Mouse (Mus musculus): ENCODE data around the gene Ankrd13d. TPM values are rescaled to one million over a fixed set of nuclear protein-coding genes. Genes with fewer than 3 reads are reported as not detected.
"Not testable (repeated sequence)": the region's sequence is repeated elsewhere in the genome, so short reads cannot be mapped to it uniquely, and the experiment has no call there.

The Ankrd13d gene
- polyA plus RNA-seq, 1 experiment from 2014 or later, result 16.3 TPM

DNA sequence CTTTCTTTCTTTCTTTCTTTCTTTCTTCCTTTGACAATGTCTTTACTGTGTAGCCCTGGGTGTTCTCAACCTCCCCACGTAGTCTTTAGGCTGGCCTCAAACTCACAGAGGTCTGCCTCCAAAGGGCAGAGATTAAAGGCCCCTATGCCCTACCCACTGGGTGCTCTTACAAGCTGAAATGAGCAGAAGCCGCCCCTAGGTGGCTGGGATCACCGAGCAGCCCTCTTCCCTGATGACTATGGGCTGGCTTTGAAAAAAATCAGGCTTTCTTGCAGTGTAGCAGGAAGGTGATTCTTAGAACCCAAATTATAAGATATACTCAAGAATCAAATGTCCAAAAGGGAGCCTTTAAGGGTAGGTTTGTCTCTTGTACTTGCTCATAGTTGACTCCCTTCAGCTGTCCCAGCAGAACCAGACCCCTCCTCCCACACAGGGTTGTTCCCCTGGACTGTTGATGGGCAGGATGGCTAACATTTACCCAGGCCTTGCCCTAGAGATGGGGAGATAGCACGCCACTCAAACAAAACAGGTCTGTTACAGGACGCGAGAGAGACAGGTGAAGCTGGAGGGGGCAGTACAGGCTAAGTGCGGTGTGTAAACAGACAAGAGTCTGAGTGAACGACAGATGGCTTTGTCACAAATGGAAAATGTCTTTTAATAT, 21.8 kb downstream of the Ankrd13d start:
- ATAC-seq (no peak), DNase-seq (ENCODE audit: low spot score) (no peak)
- 60% methylated on average over 8 of the region's 8 CpGs for WGBS
- no peaks in the 10 kb centered on the region for H3K27me3 ChIP-seq (replicated peaks; ENCODE audit: control insufficient read depth, insufficient read depth, low read length)
- H3K4me2 ChIP-seq (ENCODE audit: low read length), result no peak overlapping the region
- no peaks in the 10 kb centered on the region for H3K4me1 ChIP-seq (ENCODE audit: control insufficient read depth, insufficient read depth, low read length)
- no peaks in the 10 kb centered on the region for H3K9me3 ChIP-seq (replicated peaks; ENCODE audit: control insufficient read depth, low read length)
- no peak overlapping the region for H3K9ac ChIP-seq (ENCODE audit: low read length)
- H3K36me3 ChIP-seq (ENCODE audit: control insufficient read depth, insufficient read depth, low read length), result no peaks in the 10 kb centered on the region
- no peak overlapping the region for H3K4me3 ChIP-seq (ENCODE audit: low read depth, low read length)
- H3K27ac ChIP-seq (ENCODE audit: low read depth, low read length), result no peak overlapping the region

DNA sequence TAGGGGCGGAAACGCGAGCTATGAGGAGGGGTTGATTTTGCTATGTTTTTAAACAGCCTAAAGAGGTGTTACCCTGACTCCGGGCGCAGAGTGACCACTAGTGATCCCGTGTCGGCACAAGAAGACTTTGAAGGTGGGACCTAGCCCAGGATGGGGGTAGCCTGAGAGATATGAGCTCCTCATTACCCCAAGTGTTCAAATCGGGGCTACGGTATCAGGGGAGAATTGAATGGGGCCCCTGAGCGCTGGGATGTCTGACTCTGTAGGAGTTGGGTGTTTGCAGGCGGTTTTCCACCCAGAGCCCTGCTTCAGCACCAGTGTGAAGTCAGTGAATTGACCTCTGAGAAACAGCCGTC, 25.1 kb downstream of the Ankrd13d start:
- H3K4me2 ChIP-seq (ENCODE audit: low read length), result peak overlapping the region; percentile 91
- ATAC-seq (no peak; the same call in 1 of the 2 replicates), DNase-seq (ENCODE audit: low spot score) (no peak)
- WGBS, result 20% methylated on average over 12 of the region's 12 CpGs
- no peaks in the 10 kb centered on the region for H3K27me3 ChIP-seq (replicated peaks; ENCODE audit: control insufficient read depth, insufficient read depth, low read length)
- no peaks in the 10 kb centered on the region for H3K4me1 ChIP-seq (ENCODE audit: control insufficient read depth, insufficient read depth, low read length)
- H3K4me3 ChIP-seq (ENCODE audit: low read depth, low read length), result peak overlapping the region; percentile 60
- no peaks in the 10 kb centered on the region for H3K9me3 ChIP-seq (replicated peaks; ENCODE audit: control insufficient read depth, low read length)
- no peaks in the 10 kb centered on the region for H3K36me3 ChIP-seq (ENCODE audit: control insufficient read depth, insufficient read depth, low read length)
- peak overlapping the region; percentile 71 for H3K9ac ChIP-seq (ENCODE audit: low read length)
- no peak overlapping the region for H3K27ac ChIP-seq (ENCODE audit: low read depth, low read length)

- Histone ChIP-seq H3K9me3 (replicated peaks; ENCODE audit: control insufficient read depth, low read length) (no peaks in the 10 kb centered on the region), H3K27me3 (replicated peaks; ENCODE audit: control insufficient read depth, insufficient read depth, low read length) (no peaks in the 10 kb centered on the region), H3K4me2 (ENCODE audit: low read length) (peak overlapping the region; percentile 91), H3K9ac (ENCODE audit: low read length) (peak overlapping the region; percentile 71), H3K4me3 (ENCODE audit: low read depth, low read length) (peak overlapping the region; percentile 60), H3K36me3 (ENCODE audit: control insufficient read depth, insufficient read depth, low read length) (no peaks in the 10 kb centered on the region), H3K27ac (ENCODE audit: low read depth, low read length) (no peak overlapping the region), H3K4me1 (ENCODE audit: control insufficient read depth, insufficient read depth, low read length) (no peaks in the 10 kb centered on the region)
- WGBS, result under 1% methylated on average over 41 of the region's 41 CpGs
- DNase-seq (ENCODE audit: low spot score) (peak; percentile 98), ATAC-seq (peak; percentile 95)
Observed at GRCm38 (mm10) chr19:4257216-4257896, 25.6 kb downstream of the Ankrd13d start.

DNA sequence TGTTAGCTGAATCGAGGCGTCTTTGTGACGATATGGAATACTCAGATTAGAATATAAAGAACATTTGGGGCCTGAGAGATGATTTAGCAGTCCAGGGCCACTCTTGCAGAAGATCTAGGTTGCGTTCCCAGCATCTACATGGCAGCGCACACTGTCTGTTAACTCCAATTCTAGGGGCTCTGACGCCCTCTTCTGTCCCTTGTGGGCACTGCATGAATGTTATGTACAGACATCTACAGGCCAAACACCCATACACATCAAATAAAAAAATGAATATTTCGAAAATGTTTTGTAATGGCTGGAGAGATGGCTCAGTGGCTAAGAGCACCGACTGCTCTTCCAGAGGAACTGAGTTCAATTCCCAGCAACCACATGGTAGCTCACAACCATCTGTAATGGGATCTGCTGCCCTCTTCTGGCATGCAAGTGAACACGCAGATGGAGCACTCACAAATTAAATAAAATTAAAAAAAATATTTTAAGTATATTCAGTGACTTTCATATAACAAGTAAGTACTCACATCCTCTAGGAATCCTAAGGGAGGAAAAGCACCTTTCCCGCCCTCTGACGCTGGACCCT, 27.3 kb downstream of the Ankrd13d start:
- no peak overlapping the region for H3K27ac ChIP-seq (ENCODE audit: low read depth, low read length)
- no peaks in the 10 kb centered on the region for H3K27me3 ChIP-seq (replicated peaks; ENCODE audit: control insufficient read depth, insufficient read depth, low read length)
- H3K4me3 ChIP-seq (ENCODE audit: low read depth, low read length), result no peak overlapping the region
- H3K4me2 ChIP-seq (ENCODE audit: low read length), result no peak overlapping the region
- DNase-seq (ENCODE audit: low spot score) (no peak), ATAC-seq (no peak)
- no peaks in the 10 kb centered on the region for H3K9me3 ChIP-seq (replicated peaks; ENCODE audit: control insufficient read depth, low read length)
- no peak overlapping the region for H3K9ac ChIP-seq (ENCODE audit: low read length)
- no peaks in the 10 kb centered on the region for H3K4me1 ChIP-seq (ENCODE audit: control insufficient read depth, insufficient read depth, low read length)
- H3K36me3 ChIP-seq (ENCODE audit: control insufficient read depth, insufficient read depth, low read length), result no peaks in the 10 kb centered on the region
- 73% methylated on average over 11 of the region's 11 CpGs for WGBS

GRCm38 (mm10) chr19:4254230-4254629, 28.7 kb downstream of the Ankrd13d start:
- Histone ChIP-seq H3K36me3 (ENCODE audit: control insufficient read depth, insufficient read depth, low read length) (no peaks in the 10 kb centered on the region), H3K4me3 (ENCODE audit: low read depth, low read length) (no peak overlapping the region), H3K27ac (ENCODE audit: low read depth, low read length) (no peak overlapping the region), H3K27me3 (replicated peaks; ENCODE audit: control insufficient read depth, insufficient read depth, low read length) (no peaks in the 10 kb centered on the region), H3K9ac (ENCODE audit: low read length) (no peak overlapping the region), H3K4me2 (ENCODE audit: low read length) (no peak overlapping the region), H3K4me1 (ENCODE audit: control insufficient read depth, insufficient read depth, low read length) (no peaks in the 10 kb centered on the region), H3K9me3 (replicated peaks; ENCODE audit: control insufficient read depth, low read length) (no peaks in the 10 kb centered on the region)
- ATAC-seq, result no peak
- WGBS, result 92% methylated on average over 7 of the region's 7 CpGs
- DNase-seq (ENCODE audit: low spot score), result no peak

DNA sequence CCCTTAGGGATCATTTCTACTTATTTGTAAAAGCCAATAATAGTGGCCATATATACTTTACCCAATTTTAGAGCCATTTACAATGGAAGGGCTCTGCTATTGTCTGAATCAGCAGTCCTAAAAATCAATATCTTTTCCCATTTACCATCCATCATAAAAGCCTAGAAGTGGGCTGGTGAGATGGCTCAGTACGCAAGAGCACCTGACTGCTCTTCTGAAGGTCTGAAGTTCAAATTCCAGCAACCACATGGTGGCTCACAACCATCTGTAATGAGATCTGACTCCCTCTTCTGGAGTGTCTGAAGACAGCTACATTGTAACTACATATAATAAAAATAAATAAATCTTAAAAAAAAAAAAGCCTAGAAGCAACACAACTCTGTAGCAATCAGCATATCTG, 34.3 kb downstream of the Ankrd13d start:
- not testable (repeated sequence) for H3K9me3 ChIP-seq (replicated peaks; ENCODE audit: control insufficient read depth, low read length); H3K27ac ChIP-seq (ENCODE audit: low read depth, low read length); H3K36me3 ChIP-seq (ENCODE audit: control insufficient read depth, insufficient read depth, low read length); H3K4me1 ChIP-seq (ENCODE audit: control insufficient read depth, insufficient read depth, low read length); DNase-seq (ENCODE audit: low spot score); H3K4me2 ChIP-seq (ENCODE audit: low read length); H3K27me3 ChIP-seq (replicated peaks; ENCODE audit: control insufficient read depth, insufficient read depth, low read length); ATAC-seq; H3K4me3 ChIP-seq (ENCODE audit: low read depth, low read length); H3K9ac ChIP-seq (ENCODE audit: low read length)
- 88% methylated on average over 1 of the region's 1 CpGs for WGBS

DNA sequence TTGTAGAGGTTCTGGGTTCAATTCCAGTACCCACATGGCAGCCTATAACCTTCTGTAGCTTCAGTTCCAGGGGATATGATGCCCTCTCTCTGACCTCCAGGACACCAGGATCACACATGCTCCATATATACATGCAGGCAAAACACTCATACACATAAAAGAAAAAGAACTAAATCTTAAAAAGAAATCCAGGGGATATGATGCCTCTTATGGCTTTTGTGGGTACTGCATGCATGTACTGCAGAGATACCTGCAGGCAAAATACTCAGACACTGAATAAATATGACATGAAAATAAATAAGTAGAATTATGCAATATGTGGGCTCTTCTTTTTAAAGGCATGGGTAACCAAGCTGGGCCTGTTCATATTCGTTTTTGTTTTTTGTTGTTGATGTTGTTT, 35.9 kb downstream of the Ankrd13d start:
- Histone ChIP-seq H3K4me3 (ENCODE audit: low read depth, low read length) (no peak overlapping the region), H3K36me3 (ENCODE audit: control insufficient read depth, insufficient read depth, low read length) (no peaks in the 10 kb centered on the region), H3K27ac (ENCODE audit: low read depth, low read length) (no peak overlapping the region), H3K27me3 (replicated peaks; ENCODE audit: control insufficient read depth, insufficient read depth, low read length) (no peaks in the 10 kb centered on the region), H3K9me3 (replicated peaks; ENCODE audit: control insufficient read depth, low read length) (no peaks in the 10 kb centered on the region), H3K4me2 (ENCODE audit: low read length) (no peak overlapping the region), H3K9ac (ENCODE audit: low read length) (no peak overlapping the region), H3K4me1 (ENCODE audit: control insufficient read depth, insufficient read depth, low read length) (no peaks in the 10 kb centered on the region)
- 46% methylated on average over 1 of the region's 1 CpGs for WGBS
- ATAC-seq (no peak), DNase-seq (ENCODE audit: low spot score) (no peak)

- no peak for ATAC-seq
Observed at GRCm38 (mm10) chr19:4244775-4245174, 38.2 kb downstream of the Ankrd13d start.

DNA sequence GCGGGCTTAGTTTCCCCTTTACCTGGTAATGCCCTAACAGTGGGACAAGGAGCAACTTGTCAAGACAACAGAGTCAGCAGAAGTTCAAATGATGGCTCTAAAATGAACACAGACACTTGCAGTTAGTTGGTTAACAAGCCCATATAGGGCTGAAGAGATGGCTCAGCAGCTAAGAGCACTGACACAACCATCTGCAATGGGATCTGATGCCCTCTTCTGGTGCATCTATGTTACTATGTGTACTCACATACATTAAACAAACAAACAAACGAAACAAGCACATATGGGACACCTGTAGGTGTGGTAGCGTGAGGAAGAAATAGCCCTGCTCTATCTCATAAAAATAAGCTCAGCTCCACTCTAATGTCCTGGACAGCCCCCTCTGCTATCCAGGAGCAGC, 40.5 kb downstream of the Ankrd13d start:
- Histone ChIP-seq H3K27ac (ENCODE audit: low read depth, low read length) (no peak overlapping the region), H3K4me1 (ENCODE audit: control insufficient read depth, insufficient read depth, low read length) (no peaks in the 10 kb centered on the region), H3K27me3 (replicated peaks; ENCODE audit: control insufficient read depth, insufficient read depth, low read length) (no peaks in the 10 kb centered on the region), H3K4me3 (ENCODE audit: low read depth, low read length) (no peak overlapping the region), H3K9ac (ENCODE audit: low read length) (no peak overlapping the region), H3K4me2 (ENCODE audit: low read length) (no peak overlapping the region), H3K9me3 (replicated peaks; ENCODE audit: control insufficient read depth, low read length) (no peaks in the 10 kb centered on the region), H3K36me3 (ENCODE audit: control insufficient read depth, insufficient read depth, low read length) (no peaks in the 10 kb centered on the region)
- WGBS, result 73% methylated on average over 3 of the region's 3 CpGs
- no peak for ATAC-seq
- DNase-seq (ENCODE audit: low spot score), result no peak

More at GRCm38 (mm10) chr19:4244775-4245174, 38.2 kb downstream of the Ankrd13d start:
- Histone ChIP-seq H3K27ac (ENCODE audit: low read depth, low read length) (no peak overlapping the region), H3K27me3 (replicated peaks; ENCODE audit: control insufficient read depth, insufficient read depth, low read length) (no peaks in the 10 kb centered on the region), H3K9me3 (replicated peaks; ENCODE audit: control insufficient read depth, low read length) (no peaks in the 10 kb centered on the region), H3K4me1 (ENCODE audit: control insufficient read depth, insufficient read depth, low read length) (no peaks in the 10 kb centered on the region), H3K36me3 (ENCODE audit: control insufficient read depth, insufficient read depth, low read length) (no peaks in the 10 kb centered on the region), H3K4me2 (ENCODE audit: low read length) (no peak overlapping the region), H3K9ac (ENCODE audit: low read length) (no peak overlapping the region), H3K4me3 (ENCODE audit: low read depth, low read length) (no peak overlapping the region)
- DNase-seq (ENCODE audit: low spot score), result no peak
- WGBS, result 84% methylated on average over 6 of the region's 6 CpGs

Data from forebrain, embryonic 14.5 days (tissue).